Mouse (Mus musculus) urinary bladder, postnatal 4 days (tissue): ENCODE measurements around the gene Gpc1.

Source experiments
- DNase-seq, 2 experiments: peaks; one replicate each; pipeline ENCODE4 v3.0.0; 2021 to 2022; ENCODE audit warnings: low spot score in 2 of 2

Gpc1 gene

DNA sequence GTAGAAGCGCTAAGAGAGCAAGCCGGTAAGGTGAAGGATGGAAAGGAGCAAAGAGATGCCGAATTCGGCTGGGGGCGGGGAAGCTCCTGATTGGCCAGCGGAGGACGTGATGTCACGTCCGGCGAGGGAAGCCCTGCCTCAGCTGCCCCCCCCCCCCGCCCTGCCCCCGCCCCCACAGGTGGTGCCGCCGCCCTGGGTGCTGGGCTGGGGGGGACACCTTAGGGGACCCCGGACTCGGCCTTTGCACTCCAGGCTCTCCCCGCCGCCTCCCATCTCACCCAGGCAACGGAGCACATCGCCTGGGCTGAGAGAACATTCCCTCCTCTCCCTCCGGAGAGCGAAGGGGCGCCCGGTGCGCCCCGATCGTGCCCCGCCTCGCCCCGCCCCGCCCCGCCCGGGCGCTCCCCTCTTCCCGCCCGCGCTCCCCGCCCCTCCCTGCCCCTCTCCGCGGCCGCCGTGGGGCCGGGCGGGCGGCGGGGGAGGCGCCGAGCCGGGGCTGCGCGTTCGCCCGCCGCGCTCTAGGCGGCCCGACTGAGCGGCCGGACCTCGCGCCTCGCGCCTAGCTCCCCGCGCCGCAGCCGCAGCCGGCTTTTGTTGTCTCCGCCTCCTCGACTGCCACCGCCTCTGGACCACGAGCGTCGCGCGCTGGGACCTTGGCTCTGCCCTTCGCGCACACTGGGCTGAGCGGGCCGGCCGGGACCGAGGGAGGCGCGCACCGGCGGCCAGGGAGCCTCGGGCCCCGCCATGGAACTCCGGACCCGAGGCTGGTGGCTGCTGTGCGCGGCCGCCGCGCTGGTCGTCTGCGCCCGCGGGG is at the start of gene Gpc1:
Gpc1 (plus strand) TSS at position 458 of the 814 bp plus-strand sequence.
- peak; percentile 63 to 82 for DNase-seq

DNA sequence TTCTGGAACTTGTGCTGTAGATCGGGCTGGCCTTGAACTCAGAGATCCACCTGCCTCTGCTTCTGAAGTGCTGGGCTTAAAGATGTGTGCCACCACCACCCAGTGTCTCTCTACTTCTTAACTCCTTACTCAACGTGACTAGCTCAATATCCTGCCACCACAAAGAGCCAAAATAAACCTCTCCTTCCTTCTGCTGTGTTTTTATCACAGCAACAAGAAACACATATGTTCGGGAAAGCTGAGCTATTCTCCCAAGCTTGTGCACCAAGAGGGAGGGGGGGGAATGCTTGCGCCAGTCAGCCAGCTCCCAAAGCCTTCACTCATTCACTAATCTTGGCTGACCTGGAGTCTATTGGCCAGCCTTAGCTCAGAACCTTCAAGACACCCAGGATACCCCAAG is 49.6 kb upstream of the Gpc1 start:
- DNase-seq, result no peak

DNA sequence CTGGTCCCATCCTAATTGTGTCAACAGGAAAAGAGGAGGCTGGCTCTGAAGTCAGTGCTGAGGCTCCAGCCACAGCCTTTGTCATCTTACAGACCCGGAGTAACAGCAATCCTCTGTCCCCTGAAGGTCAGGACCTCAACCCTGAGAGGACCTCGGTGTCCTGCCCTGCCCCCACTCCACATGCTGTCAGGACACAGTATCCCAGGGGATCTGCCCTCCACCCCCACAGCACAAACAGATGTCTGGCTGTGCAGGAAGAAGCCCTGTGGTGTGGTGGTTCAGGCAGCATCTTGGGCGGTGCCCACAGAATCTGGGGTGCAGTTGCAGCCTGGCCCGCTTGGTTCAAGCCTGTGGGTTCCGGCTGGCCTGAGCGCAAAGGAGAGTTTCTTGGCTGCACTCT is 48.9 kb upstream of the Gpc1 start:
- DNase-seq, result no peak

DNA sequence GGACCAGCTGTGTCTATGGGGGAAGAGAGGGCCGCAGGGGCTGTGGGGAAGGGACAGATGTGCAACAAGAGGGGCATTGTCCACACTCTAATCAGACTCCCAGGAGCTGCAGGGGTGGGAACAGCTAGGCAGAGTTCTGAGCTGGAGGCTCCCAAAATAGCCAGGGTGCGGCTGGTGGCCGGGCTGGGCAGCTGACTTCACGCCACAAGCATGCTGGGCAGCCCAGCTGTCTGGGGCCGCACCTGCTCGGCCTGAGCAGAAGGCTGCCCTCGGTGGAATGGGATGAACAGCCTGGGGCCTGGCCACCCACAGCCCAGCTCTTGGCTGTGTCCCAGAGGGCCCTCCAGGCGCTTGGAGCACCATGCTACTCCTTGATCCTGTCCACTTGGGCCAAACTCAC is 44.2 kb upstream of the Gpc1 start:
- no peak for DNase-seq

DNA sequence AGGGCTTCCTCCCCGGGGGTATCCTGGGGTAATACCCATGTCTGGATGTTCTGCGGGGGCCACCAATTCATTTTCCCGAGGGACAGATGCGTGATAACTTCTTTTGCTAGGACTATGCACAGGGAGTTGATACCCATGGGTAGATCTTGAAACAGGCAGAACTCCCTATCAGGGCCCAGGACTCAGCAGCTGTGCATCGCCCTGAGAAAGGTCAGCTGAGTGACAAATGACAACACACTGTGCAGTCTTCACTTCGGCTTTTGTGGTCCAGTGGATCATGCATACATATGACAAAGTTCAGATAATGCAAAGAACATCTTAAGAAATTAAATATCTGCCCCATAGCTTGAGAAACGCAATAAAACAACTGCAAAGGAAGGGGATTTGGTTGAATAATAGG is 43.4 kb upstream of the Gpc1 start:
- DNase-seq, result no peak

DNA sequence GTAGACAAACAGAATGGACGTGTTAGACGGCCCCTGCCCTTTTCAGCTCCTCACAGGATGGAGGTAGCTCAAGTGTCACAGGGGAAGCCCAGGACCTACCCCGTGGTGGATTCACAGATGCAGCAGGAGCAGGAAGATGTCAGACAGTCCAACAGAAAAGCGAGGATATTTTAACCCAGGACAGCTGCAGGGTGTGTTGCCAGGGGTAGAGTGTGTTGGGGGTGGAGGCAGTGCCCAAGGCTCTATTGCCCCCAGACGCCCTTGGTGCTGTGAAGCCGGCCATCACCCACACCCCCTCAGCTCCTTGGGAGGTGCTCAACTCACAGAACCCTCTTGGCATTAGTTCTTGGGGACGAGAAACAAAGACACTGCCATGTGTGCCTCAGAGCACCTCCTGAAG is 40.8 kb upstream of the Gpc1 start:
- DNase-seq, result no peak

DNA sequence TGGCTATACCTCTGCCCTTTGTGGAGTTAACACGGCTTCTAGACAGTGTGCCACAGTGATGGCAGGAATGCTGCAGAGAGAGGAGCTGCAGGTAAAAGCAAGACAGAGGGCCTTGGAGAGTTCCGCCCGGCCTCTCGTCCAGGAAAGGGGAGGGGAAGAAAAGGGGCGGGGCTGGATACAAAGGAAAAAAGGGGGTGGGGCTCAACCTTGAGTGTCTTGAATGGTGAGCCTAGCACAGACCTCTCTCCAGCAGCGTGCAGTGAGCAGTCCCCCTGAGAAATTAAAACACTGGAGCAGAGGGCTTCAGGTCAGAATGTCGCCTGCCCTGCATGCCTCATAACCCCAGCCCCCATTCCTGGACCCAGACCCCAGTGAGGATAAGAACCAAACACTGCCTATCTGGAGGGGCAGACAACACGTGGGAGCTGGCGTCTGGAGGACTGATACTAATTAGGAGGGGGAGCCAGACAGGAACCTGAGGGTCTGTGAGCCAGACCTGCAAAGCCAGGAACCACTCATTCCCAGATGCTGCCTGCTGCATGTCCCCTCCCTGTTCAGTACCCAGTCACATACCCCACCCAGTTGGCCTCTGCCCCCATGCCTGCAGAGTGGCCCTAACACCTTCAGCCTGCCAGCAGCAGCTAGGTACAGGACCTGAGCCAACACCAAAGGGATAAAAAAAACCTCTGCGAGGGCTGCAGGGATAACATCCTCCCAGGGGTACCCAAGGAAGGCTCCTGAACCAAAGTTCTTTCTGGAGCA is 40.2 kb upstream of the Gpc1 start:
- DNase-seq, result no peak

DNA sequence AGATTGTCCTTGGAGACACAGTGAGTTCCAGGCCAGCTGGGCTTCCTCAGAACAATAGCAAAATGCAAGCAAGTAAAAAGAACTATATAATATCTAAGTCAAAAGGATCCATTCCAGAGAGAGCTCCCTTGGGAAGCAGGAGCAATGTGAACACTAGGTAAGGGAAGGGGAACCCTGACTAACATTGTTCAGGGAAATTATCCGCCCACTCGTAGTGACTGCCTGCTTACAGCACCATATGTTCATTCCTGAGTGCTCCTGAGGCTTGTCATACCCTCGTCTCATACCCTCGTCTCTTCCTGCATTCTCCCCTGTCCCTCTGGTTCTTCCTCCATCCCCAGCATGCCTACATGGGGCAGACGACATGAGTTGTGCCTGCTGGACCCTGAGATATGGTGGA is 37.7 kb upstream of the Gpc1 start:
- no peak for DNase-seq

DNA sequence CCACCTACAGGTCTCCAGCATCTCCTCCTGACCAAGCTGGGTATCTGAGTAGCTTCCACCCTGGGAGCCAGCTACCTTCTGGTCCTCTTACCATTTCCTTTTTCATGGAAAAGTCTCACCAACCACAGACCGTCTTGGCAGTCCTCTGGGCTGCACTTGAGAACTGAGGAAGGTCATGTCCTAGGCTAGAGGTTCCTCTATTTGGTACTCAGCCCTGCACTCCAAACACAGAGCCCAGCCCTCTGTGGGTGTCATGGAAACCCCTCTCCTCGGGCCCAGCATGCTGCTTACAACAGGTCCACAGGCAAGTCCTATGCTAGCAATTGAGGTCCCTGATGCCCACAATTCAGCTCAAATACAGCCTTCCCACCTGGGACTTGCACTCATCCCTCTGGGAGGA is 33.0 kb upstream of the Gpc1 start:
- DNase-seq, result no peak

DNA sequence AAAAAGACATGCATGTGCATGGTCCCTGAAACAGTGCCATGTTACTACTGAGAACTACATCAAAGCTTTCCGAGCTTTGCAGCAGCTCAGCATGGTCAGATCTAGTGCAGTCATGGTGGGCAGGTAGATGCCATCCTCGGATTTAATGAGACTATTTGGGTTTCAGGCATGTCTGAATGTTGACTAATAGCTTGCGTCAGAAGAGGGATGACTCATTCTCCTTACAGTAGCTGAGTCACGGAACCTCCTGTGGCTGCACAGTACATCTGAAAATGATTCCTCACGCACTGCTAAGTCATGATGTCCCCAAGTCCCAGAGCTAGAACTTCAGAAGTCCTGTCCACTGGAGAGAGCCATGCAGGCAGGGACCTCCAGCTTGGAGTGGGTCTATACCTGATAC is 31.8 kb upstream of the Gpc1 start:
- no peak for DNase-seq

DNA sequence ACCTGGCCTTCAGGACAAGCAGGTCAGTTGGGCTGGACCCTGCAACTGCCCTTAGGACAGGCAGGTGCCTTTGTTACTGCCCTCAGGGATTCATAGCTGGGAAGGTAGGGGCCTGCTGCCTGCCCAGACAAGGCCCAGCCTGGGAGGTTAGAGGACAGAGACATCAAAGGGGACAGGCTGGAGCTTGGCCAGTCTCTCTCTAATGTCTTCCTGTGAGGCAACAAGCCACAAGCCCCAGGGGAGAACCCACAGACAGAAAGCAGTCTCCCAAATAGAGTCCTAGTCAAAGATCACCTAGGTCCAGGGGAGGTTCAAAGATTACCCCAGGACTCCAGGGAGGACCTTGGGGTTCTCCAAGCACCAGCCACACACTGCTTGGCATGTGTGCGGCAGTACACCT is 29.1 kb upstream of the Gpc1 start:
- no peak for DNase-seq

DNA sequence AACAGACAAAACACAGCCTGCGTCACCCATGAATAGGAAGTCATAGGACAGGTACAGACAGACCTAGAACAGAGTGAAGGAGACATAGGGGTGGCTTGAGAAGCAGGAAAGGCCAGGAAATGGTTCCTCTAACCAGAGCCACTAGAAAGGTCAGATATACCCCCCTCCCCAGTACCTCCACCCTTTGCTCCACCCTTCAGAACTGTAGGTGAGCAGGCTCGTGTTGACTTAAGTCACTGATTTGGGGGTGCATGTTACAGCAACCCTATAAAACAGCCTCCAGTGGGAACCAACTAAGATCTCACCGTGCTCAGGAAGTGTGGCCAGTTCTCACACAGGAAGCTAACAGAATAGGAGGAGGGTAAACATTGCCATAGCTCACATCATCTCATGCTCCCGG is 28.1 kb upstream of the Gpc1 start:
- no peak for DNase-seq

DNA sequence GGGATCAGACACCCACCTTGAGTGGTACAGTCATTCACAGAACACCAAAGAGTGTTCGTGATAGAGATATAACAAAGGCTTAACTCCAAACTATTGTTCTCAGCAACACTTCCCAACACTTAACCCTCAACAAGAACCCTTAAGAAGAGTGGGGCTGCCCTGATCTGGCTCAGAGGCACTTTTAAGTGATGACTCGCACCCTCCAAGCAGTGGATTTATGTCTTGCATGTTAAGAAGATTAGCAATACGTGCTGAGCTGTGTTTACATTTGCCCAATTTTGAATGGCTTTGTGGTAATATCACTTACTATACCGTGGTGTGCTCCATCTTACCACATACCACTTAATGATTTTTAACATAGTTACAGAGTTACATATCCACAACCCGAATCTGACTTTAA is 26.3 kb upstream of the Gpc1 start:
- no peak for DNase-seq

DNA sequence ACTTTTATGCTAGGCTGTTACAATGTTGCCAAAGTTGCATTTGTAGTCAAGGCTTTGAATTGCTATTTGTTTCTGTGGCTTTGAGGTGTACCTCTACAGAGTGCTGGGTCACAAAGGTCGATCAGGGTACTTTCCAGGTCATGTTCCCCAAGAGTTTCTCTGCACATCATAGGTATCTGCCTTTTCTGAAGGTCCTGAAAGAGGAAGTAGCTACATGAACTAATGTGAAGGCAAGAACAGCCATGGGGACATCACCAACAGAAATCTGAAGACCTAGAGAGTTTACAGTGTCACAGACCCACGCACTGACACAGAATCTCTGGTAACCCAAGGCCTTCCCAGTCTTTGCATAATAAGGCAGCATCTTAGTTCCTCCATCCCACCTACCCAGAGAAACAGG is 25.6 kb upstream of the Gpc1 start:
- DNase-seq, result no peak

DNA sequence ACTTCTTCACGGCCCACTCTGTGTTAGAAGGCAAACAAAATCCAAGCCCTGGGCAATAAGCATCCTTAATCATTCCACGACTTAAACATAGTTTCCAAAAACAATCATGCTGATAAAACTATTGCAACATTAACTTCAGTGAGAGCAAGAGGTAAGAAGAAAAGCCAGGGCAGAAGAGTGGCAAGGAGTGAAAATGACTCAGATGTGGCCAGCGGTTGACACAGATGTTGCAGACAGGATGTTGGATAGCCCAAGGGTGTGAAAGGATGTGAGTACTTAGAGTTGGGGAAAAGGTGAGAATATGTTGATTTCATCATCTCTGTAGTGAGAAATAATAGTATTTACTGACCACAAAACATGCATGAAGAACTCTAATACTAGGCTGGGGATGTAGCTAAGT is 24.7 kb upstream of the Gpc1 start:
- no peak for DNase-seq

DNA sequence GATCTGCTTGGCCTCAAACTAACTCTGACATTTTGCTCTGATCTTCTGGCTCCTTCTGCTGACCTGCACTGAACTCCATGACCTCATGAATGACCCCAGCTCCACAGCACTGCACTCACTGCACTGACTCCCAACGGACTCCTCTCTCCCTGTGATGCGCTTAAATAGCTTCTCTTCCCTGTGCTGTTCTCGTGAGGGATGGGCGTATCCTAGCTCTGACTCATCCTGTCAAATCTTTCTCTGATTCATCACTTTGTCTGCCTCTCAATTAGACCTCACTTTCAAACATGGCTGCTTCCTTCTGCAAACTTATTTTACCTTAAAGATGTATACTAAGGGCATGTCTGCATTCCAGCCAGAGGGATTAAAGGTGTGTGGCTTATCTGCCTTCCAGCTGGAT is 21.8 kb upstream of the Gpc1 start:
- DNase-seq, result no peak

DNA sequence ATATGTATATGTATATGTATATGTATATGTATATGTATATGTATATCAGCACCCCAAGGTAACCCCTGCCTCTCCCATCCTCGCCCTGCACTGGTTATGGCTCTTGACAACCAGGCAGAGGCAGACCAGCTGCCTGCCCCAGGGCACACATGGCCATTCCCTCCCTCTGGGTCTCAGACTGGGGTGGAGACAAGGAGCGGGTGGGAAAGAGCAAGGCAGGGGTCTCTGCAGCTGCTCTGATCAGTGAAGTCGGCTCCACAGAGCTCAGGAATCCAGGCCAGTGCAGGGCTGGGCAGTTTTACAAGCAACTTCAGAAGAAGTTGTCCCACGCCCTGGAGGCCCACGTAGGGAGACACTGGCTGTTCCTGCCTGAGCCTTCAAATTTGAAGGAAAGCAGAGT is 17.1 kb upstream of the Gpc1 start:
- peak in 1 of 2 experiments; percentile 45 for DNase-seq

DNA sequence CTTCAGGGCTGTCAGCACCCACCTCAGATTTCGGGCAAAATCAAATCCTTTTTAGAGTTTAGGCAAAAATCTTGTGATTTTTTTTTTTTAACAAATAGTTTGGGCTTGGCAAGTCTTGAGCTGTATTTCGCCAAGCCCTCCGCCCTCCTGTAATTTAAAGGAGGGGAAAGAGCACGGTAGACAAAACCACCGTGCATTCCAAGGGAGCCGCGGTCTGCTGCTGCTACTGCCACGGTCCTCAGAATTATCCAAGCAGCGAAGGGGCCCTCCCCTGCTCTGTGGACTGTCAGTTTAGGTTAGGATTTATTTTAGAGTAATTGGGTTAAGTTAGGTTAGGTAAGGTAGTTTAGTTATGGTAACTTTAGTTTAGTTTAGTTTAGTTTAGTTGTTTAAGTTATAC is 16.3 kb upstream of the Gpc1 start:
- no peak for DNase-seq

DNA sequence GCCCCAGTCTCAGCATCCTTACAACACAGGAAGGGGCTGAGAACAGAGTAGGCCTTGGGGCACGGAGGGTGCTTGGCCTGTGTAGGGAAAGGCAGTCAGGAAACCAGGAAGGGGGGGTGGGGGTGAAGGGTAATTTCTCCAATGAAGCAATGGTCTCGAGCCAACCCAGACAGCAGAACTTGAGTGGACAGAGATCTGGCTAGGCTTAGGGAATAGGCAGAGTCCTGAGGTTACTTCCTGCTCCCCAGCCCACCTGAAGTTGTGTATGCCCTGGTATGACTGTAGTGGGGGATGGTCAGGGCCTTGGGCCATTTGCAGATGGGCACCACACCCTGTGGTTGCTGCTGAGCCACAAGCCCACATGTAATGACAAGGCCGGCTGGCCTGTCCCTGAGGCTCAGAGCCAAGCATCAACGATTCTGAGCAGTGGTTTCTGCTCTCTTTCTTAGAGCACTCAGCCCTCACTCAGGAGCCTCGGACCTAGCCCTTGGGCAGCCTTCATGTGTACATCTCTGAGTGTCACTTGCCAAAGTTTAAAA is 15.6 kb upstream of the Gpc1 start:
- DNase-seq, result no peak

DNA sequence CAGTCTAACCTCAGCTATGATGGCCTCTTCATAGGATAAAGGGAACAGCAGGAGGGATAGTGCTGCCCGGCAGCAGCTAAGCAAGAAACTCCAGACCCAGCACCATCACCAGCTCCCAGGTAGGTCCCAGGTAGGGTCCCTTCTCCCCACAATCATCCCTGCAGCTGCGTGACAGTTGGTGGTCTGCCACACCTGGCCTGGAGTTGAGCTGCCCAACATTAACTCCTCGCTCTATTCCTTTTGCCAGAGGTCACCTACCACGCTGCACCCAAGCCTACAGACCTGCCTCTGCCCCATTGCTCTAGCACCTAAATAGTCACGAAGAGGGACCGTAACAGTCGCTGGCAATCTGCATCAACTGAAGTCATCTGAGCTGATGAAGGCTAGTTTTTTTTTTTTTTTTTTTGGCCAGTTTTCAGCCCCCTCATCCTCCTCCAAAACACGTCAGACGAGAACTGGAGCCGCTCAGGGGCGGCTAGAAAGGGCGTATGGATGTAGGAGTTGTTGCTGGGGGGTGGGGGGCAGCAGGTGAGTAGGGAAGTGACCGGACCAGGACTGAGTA is 738 bp upstream of the Gpc1 start:
- no peak for DNase-seq

DNA sequence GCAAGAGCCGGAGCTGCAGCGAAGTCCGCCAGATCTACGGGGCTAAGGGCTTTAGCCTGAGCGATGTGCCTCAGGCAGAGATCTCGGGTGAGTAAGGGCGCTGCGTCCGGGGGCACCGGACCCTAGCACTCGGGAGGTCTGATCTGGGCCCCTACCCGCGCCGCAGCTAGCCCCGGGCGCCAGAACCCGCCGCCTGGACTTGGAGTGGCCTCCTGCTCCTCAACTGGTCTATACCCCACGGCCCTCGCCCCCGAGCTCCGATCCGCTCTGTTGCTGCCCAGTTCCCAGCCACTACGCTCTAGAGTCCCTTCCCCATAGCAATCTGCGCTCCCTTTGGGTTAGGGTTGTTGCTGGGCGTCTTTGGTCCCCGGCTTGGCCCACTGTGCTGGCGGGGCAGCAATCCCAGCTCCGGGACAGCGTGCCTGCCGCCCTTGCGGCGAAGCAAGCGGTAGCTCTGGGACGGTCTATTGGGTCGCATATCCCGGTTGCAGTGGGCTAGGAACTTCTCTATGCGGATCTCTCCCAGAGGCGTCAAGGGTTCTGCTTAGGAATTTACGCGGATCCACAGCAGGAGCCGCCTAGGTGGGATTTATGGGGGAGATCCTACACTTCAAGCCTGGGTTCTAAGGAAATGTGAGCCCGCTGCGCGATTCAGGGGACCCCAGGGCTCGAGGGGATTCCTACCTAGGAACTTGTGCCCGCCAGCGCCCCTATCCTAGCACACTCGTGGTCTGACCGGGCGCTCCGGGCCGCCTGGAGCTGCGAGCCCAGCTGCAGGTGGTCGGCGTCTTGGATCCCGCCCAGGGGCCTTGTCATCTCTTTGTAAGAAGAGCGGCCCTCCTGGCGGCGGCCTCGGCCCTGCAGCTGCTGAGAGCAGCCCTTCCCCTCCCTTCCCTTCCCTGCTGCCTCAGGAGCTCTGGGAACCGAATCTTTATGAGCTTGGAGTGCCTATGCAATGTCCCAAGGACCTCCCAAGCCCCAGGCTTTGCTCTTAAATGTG is 866 bp downstream of the Gpc1 start:
- peak; percentile 68 to 78 for DNase-seq
